Mouse (Mus musculus) embryonic facial prominence, embryonic 15.5 days (tissue): ENCODE results near the gene Fry. TPM values are rescaled to one million over a fixed set of nuclear protein-coding genes. Genes with fewer than 3 reads are reported as not detected.

Experiments
- ATAC-seq: fragments of 200-750 bp; cut with Nextera tagmentation; 2 replicates; pipeline ENCODE4 v1.8.0; 2017; ENCODE audit warnings: low read depth, moderate TSS enrichment; ENCODE audit not compliant: insufficient number of reproducible peaks, low FRiP score, low TSS enrichment
- H3K27ac ChIP-seq: fragments of 300-500 bp; sonication (generic); replicated peaks from 2 replicates; pipeline ENCODE4 v1.5.1; 2015; ENCODE audit warnings: mild to moderate bottlenecking, inconsistent platforms
- H3K27me3 ChIP-seq: fragments of 300-500 bp; sonication (generic); 2 replicates; pipeline ENCODE4 v1.6.1; 2015; ENCODE audit warnings: inconsistent platforms
- H3K36me3 ChIP-seq: fragments of 300-500 bp; sonication (generic); 2 replicates; pipeline ENCODE4 v1.6.1; 2015; ENCODE audit warnings: mild to moderate bottlenecking, inconsistent platforms
- H3K4me1 ChIP-seq: fragments of 300-500 bp; sonication (generic); 2 replicates; pipeline ENCODE4 v1.6.1; 2015; ENCODE audit warnings: inconsistent platforms
- H3K4me2 ChIP-seq: fragments of 300-500 bp; sonication (generic); replicated peaks from 2 replicates; pipeline ENCODE4 v1.6.1; 2015; ENCODE audit warnings: mild to moderate bottlenecking, inconsistent platforms
- H3K4me3 ChIP-seq: fragments of 300-500 bp; sonication (generic); replicated peaks from 2 replicates; pipeline ENCODE4 v1.5.1; 2015; ENCODE audit warnings: mild to moderate bottlenecking, inconsistent platforms
- H3K9ac ChIP-seq: fragments of 300-500 bp; sonication (generic); 2 replicates; pipeline ENCODE4 v1.6.1; 2015; ENCODE audit warnings: inconsistent platforms
- H3K9me3 ChIP-seq: fragments of 300-500 bp; sonication (generic); replicated peaks from 2 replicates; pipeline ENCODE4 v1.6.1; 2016; ENCODE audit warnings: inconsistent platforms
- WGBS: fragments of 180-500 bp; shearing (Covaris S2); methylation state at CpG from one replicate; pipeline ENCODE4 v1.1.7; 2015; 5-methylcytosine and 5-hydroxymethylcytosine counted together
- polyA plus RNA-seq: library from polyadenylated mRNA; unstranded; fragments of >200 nt; fragmentation: Nextera tagmentation; extraction: Ambion mirVana; gene quantifications from 2 replicates; pipeline ENCODE4 v1.2.1, GENCODE M21; 2015

Gene Fry
- polyA plus RNA-seq, 1 experiment from 2014 or later = 11.4 TPM

DNA sequence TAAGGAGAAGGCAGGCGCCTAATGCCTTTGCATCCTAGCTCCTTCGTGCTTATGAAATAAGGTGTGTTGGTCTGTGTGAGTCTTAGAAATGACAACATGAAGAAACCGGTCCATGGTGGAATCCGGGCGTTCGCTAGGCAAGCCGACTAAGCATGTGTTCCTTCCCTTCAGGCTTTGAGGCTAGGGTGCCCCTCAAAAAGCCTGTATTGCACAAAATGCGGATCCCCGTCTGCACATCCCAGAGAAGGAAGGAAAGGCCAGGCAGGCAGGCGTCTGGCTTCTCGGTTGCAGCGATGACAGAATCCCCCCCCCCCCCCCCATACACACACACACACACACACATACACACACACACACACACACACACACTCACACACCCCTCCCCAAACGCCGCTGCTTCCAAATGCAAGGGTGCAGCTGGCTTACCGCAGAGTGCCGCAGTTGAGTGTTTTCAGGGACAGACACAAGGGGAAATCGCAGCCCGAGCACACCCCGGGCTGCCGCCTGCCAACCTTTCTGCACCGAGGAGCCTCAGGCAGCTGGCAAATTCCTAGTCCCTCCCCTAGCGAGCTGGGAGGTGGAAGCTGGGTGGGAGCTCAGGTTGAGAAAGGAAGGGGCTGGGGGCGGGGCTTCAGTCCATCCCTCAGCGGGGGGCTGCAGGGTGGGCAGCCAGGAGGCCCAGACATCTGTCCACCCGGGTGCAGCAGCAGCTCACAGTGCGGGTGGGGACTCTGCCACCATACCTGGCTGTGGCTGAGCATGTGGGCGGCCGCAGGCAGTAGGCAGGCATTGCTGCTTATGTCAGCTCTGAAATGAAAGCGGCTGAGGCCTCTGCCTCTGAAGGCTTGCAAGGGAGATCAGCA is 141.0 kb downstream of the Fry start:
- Histone ChIP-seq H3K4me3 (peak overlapping the region; percentile 49), H3K4me2 (peak overlapping the region; percentile 92), H3K9me3 (no peaks in the 10 kb centered on the region), H3K9ac (peak overlapping the region; percentile 33), H3K36me3 (no peaks in the 10 kb centered on the region), H3K27me3 (no peaks in the 10 kb centered on the region), H3K4me1 (peaks cover 23% of the 10 kb centered on the region), H3K27ac (peak overlapping the region; percentile 72)
- WGBS = 2% methylated on average over 26 of the region's 29 CpGs
- peak; percentile 77 for ATAC-seq

DNA sequence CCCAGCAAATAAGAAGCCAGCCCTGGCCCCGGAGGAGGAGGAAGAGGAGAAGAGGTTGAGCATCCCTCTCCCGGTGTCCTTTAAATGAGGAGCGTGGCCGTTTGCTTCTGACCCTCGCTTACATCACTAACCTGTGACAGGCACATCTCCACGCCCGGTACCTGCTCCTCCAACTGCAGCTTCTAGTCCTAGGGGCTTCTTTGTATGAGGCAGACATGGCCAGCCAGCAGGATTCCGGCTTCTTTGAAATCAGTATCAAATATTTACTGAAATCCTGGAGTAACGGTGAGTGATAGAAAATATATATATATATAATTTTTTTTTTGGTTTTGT is 141.6 kb downstream of the Fry start:
- no peaks in the 10 kb centered on the region for H3K9me3 ChIP-seq
- no peak for ATAC-seq

DNA sequence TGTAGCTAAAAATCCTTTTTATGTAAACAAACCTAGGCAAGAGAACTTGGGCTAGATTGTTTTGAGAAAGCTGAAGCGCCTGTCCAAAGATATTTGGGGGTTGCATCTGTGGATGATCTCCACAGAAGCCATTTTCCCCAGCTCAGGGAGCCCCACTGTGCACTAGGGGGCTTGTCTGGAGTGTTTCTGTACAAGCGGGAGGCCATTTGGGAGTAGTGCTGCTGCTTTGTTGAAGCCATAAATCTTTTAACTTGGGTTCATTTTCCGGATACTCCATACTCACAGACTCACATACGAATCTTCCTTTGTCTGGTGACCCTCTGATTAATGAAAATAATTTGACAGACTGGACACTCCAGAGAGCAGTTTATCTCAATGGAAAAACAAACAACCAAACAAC is 142.9 kb downstream of the Fry start:
- Histone ChIP-seq H3K4me2 (peak overlapping the region; percentile 92; the same call in 1 of the 2 replicates), H3K9me3 (no peaks in the 10 kb centered on the region), H3K27ac (peak overlapping the region; percentile 23; the same call in 1 of the 2 replicates), H3K9ac (no peak overlapping the region), H3K36me3 (no peaks in the 10 kb centered on the region), H3K4me3 (peak overlapping the region; percentile 49), H3K27me3 (no peaks in the 10 kb centered on the region), H3K4me1 (peaks cover 23% of the 10 kb centered on the region)
- ATAC-seq = no peak
- 55% methylated on average over 4 of the region's 4 CpGs for WGBS

More for the DNA sequence above, 141.6 kb downstream of the Fry start:
- Histone ChIP-seq H3K4me3 (peak overlapping the region; percentile 49), H3K27me3 (no peaks in the 10 kb centered on the region), H3K9ac (peak overlapping the region; percentile 33), H3K4me1 (peaks cover 23% of the 10 kb centered on the region), H3K36me3 (no peaks in the 10 kb centered on the region), H3K4me2 (peak overlapping the region; percentile 92), H3K27ac (peak overlapping the region; percentile 72)
- 27% methylated on average over 9 of the region's 9 CpGs for WGBS

DNA sequence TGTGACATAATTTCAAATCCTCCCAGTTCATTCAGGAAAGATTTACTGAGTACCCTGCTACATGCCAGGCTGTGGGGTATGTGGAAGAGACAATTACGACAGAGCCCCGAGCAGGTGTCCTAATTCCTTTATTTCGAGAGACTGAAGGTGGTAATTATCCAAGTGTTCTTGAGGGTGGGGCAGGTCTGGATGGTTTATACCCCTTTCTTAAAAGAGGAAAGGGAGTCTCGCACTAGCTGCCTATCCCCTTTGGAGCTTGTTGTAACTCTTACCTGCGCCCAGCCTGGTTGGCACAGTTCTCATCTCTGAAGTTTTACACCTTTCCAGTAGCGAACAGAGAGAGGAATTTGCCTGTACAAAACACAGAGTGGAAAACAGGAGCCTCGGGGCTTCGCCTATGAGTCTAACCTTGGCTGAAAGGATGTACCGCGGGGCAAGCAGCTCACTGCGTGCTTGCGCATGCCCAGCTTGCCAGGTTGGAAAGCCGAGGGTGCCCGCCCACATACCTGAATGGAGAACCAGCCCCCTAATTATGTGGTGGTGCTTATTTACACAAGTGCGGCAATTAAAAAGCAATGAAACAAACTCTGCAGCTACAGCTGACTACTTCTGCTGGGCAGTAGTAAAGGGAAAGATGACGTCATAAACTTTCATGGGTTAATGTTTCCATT is 143.7 kb downstream of the Fry start:
- H3K27ac ChIP-seq = peak overlapping the region; percentile 23; the same call in 1 of the 2 replicates
- H3K27me3 ChIP-seq = no peaks in the 10 kb centered on the region
- H3K4me2 ChIP-seq = peak overlapping the region; percentile 92
- no peak overlapping the region for H3K9ac ChIP-seq
- no peak for ATAC-seq
- peak overlapping the region; percentile 49 for H3K4me3 ChIP-seq
- H3K4me1 ChIP-seq = peaks cover 23% of the 10 kb centered on the region
- no peaks in the 10 kb centered on the region for H3K9me3 ChIP-seq
- no peaks in the 10 kb centered on the region for H3K36me3 ChIP-seq
- 62% methylated on average over 16 of the region's 16 CpGs for WGBS

DNA sequence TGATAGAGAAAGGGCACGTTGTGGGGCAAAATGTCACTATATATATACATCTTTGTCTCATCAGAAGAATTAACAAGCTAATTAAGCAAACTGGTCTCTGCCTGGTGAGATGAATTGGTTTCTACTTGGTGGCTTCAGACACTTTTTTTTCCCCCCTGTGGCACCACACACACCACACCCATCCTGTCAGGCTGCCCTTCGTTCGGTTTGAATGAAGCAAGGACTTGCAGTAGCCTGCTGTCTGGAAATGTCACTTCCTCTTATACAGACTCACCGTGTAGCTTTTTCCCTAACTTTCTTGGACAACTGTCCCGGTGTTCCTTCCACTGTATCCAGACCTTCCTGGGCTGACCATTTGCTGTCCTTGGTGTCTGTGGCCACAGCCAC is 144.3 kb downstream of the Fry start:
- H3K4me3 ChIP-seq = peak overlapping the region; percentile 49

DNA sequence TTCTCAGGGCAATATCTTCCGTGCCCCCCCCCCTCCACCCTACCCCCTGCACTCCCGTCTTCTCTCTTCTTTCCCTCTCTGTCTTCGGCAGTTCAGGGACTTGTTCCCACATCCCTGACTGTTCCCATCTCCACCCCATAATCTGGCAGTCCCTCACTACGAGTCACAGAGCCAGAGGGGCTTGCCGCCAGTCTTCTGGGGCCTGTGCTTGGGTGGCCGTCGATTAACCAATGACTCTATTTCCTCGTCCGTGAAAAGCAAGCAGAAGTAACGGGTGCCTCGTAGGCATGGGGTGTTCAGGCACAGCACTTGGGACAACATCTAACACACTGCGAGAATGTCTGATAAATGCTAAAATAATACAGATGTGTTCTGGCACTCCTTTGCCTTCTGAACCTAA is 144.7 kb downstream of the Fry start:
- no peak overlapping the region for H3K27ac ChIP-seq
- 51% methylated on average over 12 of the region's 12 CpGs for WGBS
- H3K27me3 ChIP-seq = no peaks in the 10 kb centered on the region
- no peak overlapping the region for H3K4me3 ChIP-seq
- no peaks in the 10 kb centered on the region for H3K36me3 ChIP-seq
- no peaks in the 10 kb centered on the region for H3K9me3 ChIP-seq
- peaks cover 21% of the 10 kb centered on the region for H3K4me1 ChIP-seq
- H3K9ac ChIP-seq = no peak overlapping the region
- ATAC-seq = no peak
- peak overlapping the region; percentile 92; the same call in 1 of the 2 replicates for H3K4me2 ChIP-seq

More for the DNA sequence above, 144.3 kb downstream of the Fry start:
- H3K4me1 ChIP-seq = peaks cover 23% of the 10 kb centered on the region
- ATAC-seq = no peak
- H3K36me3 ChIP-seq = no peaks in the 10 kb centered on the region
- 39% methylated on average over 5 of the region's 5 CpGs for WGBS
- H3K27me3 ChIP-seq = no peaks in the 10 kb centered on the region
- no peak overlapping the region; the same call in 1 of the 2 replicates for H3K27ac ChIP-seq
- no peak overlapping the region for H3K9ac ChIP-seq
- H3K4me2 ChIP-seq = peak overlapping the region; percentile 92
- H3K9me3 ChIP-seq = no peaks in the 10 kb centered on the region

DNA sequence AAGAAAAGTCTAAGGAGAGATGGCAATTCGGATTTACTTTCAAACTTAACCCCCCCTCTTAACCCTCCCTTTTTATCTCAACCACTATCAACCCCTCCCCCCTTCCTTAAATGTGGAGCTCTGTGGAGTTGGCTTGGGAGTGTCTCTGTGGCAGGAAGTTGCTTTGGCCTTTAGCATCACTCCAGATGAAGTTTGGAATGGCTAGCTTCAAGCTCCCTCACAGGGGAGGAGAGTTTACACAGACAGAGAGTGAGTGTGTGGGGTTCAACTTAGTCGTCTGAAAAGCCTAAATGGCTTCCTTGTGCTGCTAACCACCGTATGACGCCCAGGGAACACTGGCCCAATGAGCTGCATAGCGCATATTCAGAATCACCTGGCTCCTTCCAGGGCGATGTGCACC is 145.2 kb downstream of the Fry start:
- H3K27ac ChIP-seq = 0 out of 2 replicates have a peak overlapping the region, but pooled peaks have one; percentile 11
- H3K4me1 ChIP-seq = peaks cover 19% of the 10 kb centered on the region
- H3K36me3 ChIP-seq = no peaks in the 10 kb centered on the region
- no peak overlapping the region for H3K4me2 ChIP-seq
- no peak for ATAC-seq
- no peak overlapping the region for H3K4me3 ChIP-seq
- no peaks in the 10 kb centered on the region for H3K9me3 ChIP-seq
- H3K9ac ChIP-seq = no peak overlapping the region
- no peaks in the 10 kb centered on the region for H3K27me3 ChIP-seq
- 64% methylated on average over 6 of the region's 6 CpGs for WGBS

DNA sequence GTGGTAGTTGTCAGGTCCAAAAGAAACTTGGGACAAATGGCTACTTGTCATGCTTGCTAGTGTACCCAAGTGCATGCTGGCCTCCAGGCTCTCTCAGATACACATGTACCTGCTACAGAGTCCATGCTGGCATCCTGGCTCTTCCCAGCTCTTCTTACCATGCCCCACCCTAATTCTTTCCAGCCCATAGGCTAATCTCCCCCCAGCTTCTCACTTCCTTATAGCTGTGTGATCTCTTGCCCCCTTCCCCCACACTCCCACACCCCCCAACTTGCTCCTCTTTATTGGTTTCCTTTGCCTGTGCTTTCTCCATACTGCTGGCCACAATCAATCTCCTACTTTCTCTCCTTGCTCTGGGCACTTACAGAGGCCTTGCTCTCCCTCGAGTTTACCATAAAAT is 146.6 kb downstream of the Fry start:
- no peak for ATAC-seq
- WGBS = 44% methylated on average over 1 of the region's 1 CpGs

DNA sequence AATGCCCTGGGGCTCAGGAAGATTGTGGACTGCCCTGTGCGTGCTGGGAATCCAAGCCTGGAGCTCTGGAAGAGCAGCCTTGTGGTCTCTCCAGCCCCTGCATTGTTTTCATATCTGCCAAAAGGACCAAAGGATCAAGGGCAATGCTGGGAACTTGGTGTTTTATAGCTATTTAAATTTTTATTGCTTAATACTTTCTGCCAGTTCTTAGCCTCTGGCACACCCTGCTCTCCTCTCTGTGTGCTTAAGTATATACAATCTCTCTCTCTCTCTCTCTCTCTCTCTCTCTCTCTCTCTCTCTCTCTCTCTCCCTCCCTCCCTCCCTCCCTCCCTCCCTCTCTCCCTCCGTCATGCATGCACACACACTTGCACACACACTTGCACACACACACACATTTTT is 147.5 kb downstream of the Fry start:
- H3K27ac ChIP-seq = no peak overlapping the region
- H3K4me1 ChIP-seq = peaks cover 12% of the 10 kb centered on the region; the same call in 1 of the 2 replicates
- no peak for ATAC-seq
- WGBS = 54% methylated on average over 2 of the region's 2 CpGs
- H3K9me3 ChIP-seq = no peaks in the 10 kb centered on the region
- H3K9ac ChIP-seq = no peak overlapping the region
- H3K4me3 ChIP-seq = no peak overlapping the region
- H3K36me3 ChIP-seq = no peaks in the 10 kb centered on the region
- H3K27me3 ChIP-seq = no peaks in the 10 kb centered on the region
- H3K4me2 ChIP-seq = no peak overlapping the region

More for the DNA sequence above, 146.6 kb downstream of the Fry start:
- Histone ChIP-seq H3K27ac (no peak overlapping the region), H3K9me3 (no peaks in the 10 kb centered on the region), H3K4me1 (peaks cover 13% of the 10 kb centered on the region; the same call in 1 of the 2 replicates), H3K27me3 (no peaks in the 10 kb centered on the region), H3K4me2 (no peak overlapping the region), H3K4me3 (no peak overlapping the region), H3K36me3 (no peaks in the 10 kb centered on the region), H3K9ac (no peak overlapping the region)

DNA sequence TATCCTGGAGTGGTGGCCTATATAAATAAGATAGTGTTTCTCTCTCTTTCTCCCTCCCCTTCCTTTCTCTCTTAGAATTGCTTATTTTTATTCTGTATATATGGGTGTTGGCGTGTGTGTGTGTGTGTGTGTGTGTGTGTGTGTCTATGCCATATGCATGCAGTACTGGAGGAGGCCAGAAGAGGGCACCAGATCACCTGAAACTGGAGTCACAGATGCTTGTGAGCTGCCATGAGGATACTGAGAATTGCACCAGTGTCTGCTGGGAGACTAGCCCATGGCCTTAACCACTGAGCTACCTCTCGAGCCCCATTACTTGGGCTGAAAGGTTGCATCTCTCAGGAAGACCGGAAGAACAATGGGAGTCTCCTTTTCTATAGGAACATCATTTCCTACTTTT is 149.8 kb downstream of the Fry start:
- Histone ChIP-seq H3K9ac (no peak overlapping the region), H3K4me1 (0 out of 2 replicates have a peak, but pooled peaks cover 4% of the 10 kb centered on the region), H3K4me2 (no peak overlapping the region), H3K36me3 (no peaks in the 10 kb centered on the region), H3K4me3 (no peak overlapping the region), H3K9me3 (no peaks in the 10 kb centered on the region), H3K27ac (no peak overlapping the region), H3K27me3 (no peaks in the 10 kb centered on the region)
- WGBS = 92% methylated on average over 3 of the region's 3 CpGs
- ATAC-seq = no peak

DNA sequence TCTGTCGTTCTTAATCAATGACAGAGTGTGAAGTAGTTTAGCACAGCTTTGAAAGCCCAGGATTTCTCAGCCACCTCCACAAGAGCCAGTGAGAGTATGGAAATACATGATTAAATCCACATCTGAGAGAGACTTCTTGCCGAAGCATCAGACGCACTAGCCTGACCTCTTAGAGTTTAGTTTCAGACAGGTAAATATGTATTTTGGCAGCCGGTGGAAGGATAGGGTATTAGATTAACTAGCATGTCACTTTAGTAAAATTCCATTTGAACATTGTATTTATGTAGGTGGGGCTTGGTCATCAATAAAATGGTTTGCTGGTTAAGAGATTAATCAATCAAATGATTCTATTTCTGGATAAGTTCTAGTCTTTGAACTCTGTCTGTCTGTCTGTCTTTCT is 152.0 kb downstream of the Fry start:
- Histone ChIP-seq H3K36me3 (no peaks in the 10 kb centered on the region), H3K27ac (no peak overlapping the region), H3K27me3 (no peaks in the 10 kb centered on the region), H3K4me2 (no peak overlapping the region), H3K4me1 (no peaks in the 10 kb centered on the region), H3K4me3 (no peak overlapping the region), H3K9ac (no peak overlapping the region), H3K9me3 (no peaks in the 10 kb centered on the region)
- ATAC-seq = no peak
- 69% methylated on average over 4 of the region's 4 CpGs for WGBS
